Mouse (Mus musculus) cortical plate, adult 2 months (tissue): ENCODE data around the gene Yipf1. TPM values are rescaled to one million over a fixed set of nuclear protein-coding genes. Genes with fewer than 3 reads are reported as not detected.
A peak's percentile ranks its signal among the peaks of the same experiment; 100 is the strongest.

Source experiments
- H3K27ac ChIP-seq: fragments of 200-500 bp; 2 replicates; pipeline ENCODE4 v1.5.1; 2012; ENCODE audit warnings: low read length, control low read depth, inconsistent platforms; ENCODE audit not compliant: insufficient read depth
- H3K4me1 ChIP-seq: fragments of 200-500 bp; 2 replicates; pipeline ENCODE4 v1.6.1; 2011; ENCODE audit warnings: low read length; ENCODE audit not compliant: control insufficient read depth, insufficient read depth
- H3K4me3 ChIP-seq: fragments of 200-500 bp; 2 replicates; pipeline ENCODE4 v1.5.1; 2011; ENCODE audit warnings: mild to moderate bottlenecking, low read length, control low read depth; ENCODE audit not compliant: insufficient read depth
- CTCF ChIP-seq: fragments of 200-500 bp; IDR thresholded peaks from 2 replicates; pipeline ENCODE4 v1.5.1; 2011; ENCODE audit warnings: mild to moderate bottlenecking, control low read depth, low read length; ENCODE audit not compliant: insufficient read depth; ENCODE audit errors: extremely low read depth
- POLR2A ChIP-seq: fragments of 200-500 bp; IDR thresholded peaks from 2 replicates; pipeline ENCODE4 v1.6.1; 2011; ENCODE audit warnings: mild to moderate bottlenecking, low read length, control low read depth; ENCODE audit not compliant: insufficient read depth; ENCODE audit errors: extremely low read depth
- polyA plus RNA-seq: library from polyadenylated mRNA; depleted of rRNA; stranded (reverse); fragments of >200 nt; gene quantifications from 2 replicates; pipeline ENCODE4 v1.2.3, GENCODE M21; 2012; rRNA removed

The Yipf1 gene
- polyA plus RNA-seq, 1 experiment, result 49.1 TPM

GRCm38 (mm10) chr4:107367567-107368314, 53.6 kb downstream of the Yipf1 start, which contains the start of gene Ndc1:
Ndc1 (plus strand) TSS chr4:107367784.
- Histone ChIP-seq H3K27ac (peak within 1 kb of the TSS; percentile 89), H3K4me3 (peak within 1 kb of the TSS; percentile 60), H3K4me1 (peaks cover 3% of the 10 kb centered on the region; the same call in 1 of the 2 replicates)
- TF ChIP-seq CTCF (no peak), POLR2A (0 out of 2 replicates have a peak, but pooled peaks have one; percentile 15)

GRCm38 (mm10) chr4:107372304-107372703, 58.1 kb downstream of the Yipf1 start:
- TF ChIP-seq CTCF, result peak; percentile 29
- TF ChIP-seq POLR2A, result no peak
- Histone ChIP-seq H3K4me1 (peaks cover 3% of the 10 kb centered on the region; the same call in 1 of the 2 replicates), H3K27ac (no peak overlapping the region), H3K4me3 (no peak overlapping the region)

GRCm38 (mm10) chr4:107374677-107375076, 60.5 kb downstream of the Yipf1 start:
- H3K4me1 ChIP-seq, result no peaks in the 10 kb centered on the region
- no peak for TF ChIP-seq CTCF
- no peak for TF ChIP-seq POLR2A
- no peak overlapping the region for H3K4me3 ChIP-seq
- H3K27ac ChIP-seq, result no peak overlapping the region

GRCm38 (mm10) chr4:107378954-107379353, 64.8 kb downstream of the Yipf1 start:
- no peak overlapping the region for H3K27ac ChIP-seq
- TF ChIP-seq POLR2A, result no peak
- TF ChIP-seq CTCF, result no peak

DNA sequence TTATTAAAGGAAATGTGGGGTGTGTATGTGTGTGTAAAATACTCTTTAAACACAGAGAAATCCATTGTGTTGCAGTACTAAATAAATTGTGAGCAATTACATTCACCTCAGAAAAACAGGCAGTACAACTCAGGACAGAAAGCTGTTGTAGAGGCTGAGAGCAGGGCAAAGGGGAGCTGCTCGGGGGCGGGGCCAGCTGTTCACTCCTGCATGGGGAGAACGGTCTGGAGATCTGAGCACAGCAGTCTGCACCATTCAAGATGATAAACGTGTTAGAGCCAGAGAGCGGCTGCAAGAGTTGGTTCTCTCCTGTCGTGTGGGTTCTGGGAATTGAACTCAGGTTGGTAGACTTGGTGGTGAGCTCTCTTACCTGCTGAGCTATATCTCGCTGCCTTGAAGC, 66.7 kb downstream of the Yipf1 start:
- H3K27ac ChIP-seq, result no peak overlapping the region
- TF ChIP-seq POLR2A, result no peak
- TF ChIP-seq CTCF, result no peak
- H3K4me1 ChIP-seq, result no peaks in the 10 kb centered on the region
- no peak overlapping the region for H3K4me3 ChIP-seq

More at GRCm38 (mm10) chr4:107378954-107379353, 64.8 kb downstream of the Yipf1 start:
- H3K4me1 ChIP-seq, result no peaks in the 10 kb centered on the region
- H3K4me3 ChIP-seq, result no peak overlapping the region

DNA sequence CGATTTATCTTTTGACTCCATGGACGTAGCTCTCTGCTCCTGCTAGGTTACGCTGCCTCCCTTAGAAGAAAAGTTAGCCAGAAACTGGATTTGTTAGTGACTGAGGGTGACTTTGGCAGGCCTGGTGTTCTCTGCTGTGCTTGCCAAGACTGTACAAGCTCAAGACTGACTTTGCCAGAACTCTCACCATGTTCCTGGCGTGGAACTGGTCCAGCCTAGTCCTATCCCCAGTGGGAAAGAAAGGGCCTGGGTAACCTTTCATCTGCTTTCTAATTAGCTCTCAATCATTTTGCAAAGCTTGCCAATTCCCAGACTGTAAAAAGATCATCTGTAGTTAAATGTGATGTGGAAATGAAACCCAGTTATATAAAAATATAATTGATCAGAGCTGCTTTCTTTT, 72.9 kb downstream of the Yipf1 start:
- TF ChIP-seq CTCF (no peak), POLR2A (no peak)
- Histone ChIP-seq H3K27ac (no peak overlapping the region), H3K4me1 (no peaks in the 10 kb centered on the region; the same call in 1 of the 2 replicates), H3K4me3 (no peak overlapping the region)

- TF ChIP-seq CTCF (no peak), POLR2A (no peak)
- Histone ChIP-seq H3K4me3 (no peak overlapping the region), H3K27ac (no peak overlapping the region), H3K4me1 (no peaks in the 10 kb centered on the region; the same call in 1 of the 2 replicates)
Measured at GRCm38 (mm10) chr4:107387465-107387864, 73.3 kb downstream of the Yipf1 start.

DNA sequence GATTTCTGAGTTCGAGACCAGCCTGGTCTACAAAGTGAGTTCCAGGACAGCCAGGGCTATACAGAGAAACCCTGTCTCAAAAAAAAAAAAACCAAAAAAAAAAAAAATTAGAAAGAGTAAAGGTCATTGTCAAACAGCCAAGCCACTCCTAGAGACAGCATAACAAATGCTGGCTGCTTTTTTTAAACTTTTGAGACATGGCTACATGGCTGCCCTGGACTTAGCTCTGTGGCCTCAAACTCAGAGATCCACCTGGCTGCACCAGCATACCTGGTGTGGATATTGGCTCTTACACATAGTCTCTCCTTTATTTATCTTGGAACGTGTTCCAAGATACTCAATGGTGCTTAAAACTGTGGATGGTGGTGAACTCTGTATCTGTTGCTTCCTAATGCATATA, 74.1 kb downstream of the Yipf1 start:
- Histone ChIP-seq H3K4me1 (no peaks in the 10 kb centered on the region; the same call in 1 of the 2 replicates), H3K4me3 (no peak overlapping the region), H3K27ac (no peak overlapping the region)
- TF ChIP-seq CTCF (no peak), POLR2A (no peak)

GRCm38 (mm10) chr4:107389345-107389744, 75.2 kb downstream of the Yipf1 start:
- no peak for TF ChIP-seq CTCF
- TF ChIP-seq POLR2A, result no peak
- Histone ChIP-seq H3K4me1 (no peaks in the 10 kb centered on the region; the same call in 1 of the 2 replicates), H3K27ac (no peak overlapping the region), H3K4me3 (no peak overlapping the region)

DNA sequence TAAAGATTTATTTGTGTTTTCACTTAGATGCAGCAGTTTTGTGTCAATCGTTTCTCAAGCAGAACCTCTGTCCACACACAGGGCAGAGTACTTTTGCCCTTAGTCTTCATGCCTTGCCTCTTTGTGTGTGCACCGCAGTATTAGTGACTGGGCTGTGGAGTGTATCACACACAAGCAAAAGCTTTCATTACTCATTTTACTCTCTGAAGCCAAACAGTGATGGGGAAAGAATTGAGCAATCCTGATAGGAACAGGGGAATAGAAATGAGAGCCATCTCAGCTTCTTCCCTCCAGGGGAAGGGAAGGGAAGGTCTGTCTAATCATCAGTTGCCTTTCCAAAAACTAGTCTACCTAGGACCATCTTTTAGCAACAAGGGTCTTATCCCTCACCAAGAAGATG, 79.6 kb downstream of the Yipf1 start:
- Histone ChIP-seq H3K27ac (no peak overlapping the region), H3K4me3 (no peak overlapping the region), H3K4me1 (no peaks in the 10 kb centered on the region; the same call in 1 of the 2 replicates)
- TF ChIP-seq POLR2A (no peak), CTCF (no peak)

Other genes with a start within 250 kb of the Yipf1 start
- 86.2 and 91.1 TPM in 2 replicates for gene Mrpl37, start 247.5 kb upstream of the Yipf1 start, polyA plus RNA-seq
- 4.7 and 6.3 TPM in 2 replicates for gene Cyb5rl, start 247.4 kb upstream of the Yipf1 start, polyA plus RNA-seq
- not detected in 2 replicates for gene Cdcp2, start 217.5 kb upstream of the Yipf1 start, polyA plus RNA-seq
- gene Tmem59, start 136.0 kb upstream of the Yipf1 start, polyA plus RNA-seq, result 215 and 224 TPM in 2 replicates
- gene Tceanc2, start 135.2 kb upstream of the Yipf1 start, polyA plus RNA-seq, result 8.1 and 8.9 TPM in 2 replicates
- not detected in 2 replicates for gene Ldlrad1, start 105.2 kb upstream of the Yipf1 start, polyA plus RNA-seq
- gene Lrrc42, start 60.8 kb upstream of the Yipf1 start, polyA plus RNA-seq, result 18.9 and 20.2 TPM in 2 replicates
- 16.9 and 19.8 TPM in 2 replicates for gene Hspb11, start 60.8 kb upstream of the Yipf1 start, polyA plus RNA-seq
- gene Dio1, start 7.2 kb upstream of the Yipf1 start, polyA plus RNA-seq, result not detected in 2 replicates
- gene Ndc1, start 53.4 kb downstream of the Yipf1 start, polyA plus RNA-seq, result 10.4 and 11.4 TPM in 2 replicates
- gene Glis1, start 120.2 kb downstream of the Yipf1 start, polyA plus RNA-seq, result 0.78 and 0.90 TPM in 2 replicates